Mouse (Mus musculus): ENCODE results near the gene Mettl1.

The Mettl1 gene

DNA sequence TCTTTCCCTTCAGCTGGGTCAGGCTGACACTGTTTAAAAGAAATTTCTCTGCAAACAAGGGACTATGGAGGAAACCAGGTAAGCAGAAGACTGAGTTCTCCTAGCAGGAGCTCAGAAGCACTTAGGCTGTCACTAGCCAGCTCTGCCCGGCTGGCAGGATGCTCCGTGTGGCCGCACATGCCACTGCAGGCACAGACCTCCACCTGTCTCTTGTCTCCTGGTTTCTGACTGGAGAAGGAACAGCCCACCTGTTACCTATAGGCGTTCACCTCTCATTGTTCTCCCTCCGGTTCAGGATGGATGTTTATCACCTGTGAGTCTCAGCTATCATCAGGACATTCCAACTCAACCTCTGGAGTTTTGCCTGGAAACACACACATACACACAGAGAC lies 42.7 kb downstream of the Mettl1 start:
- DNase-seq (ENCODE audit: low spot score in 2 of 2), result no peak

DNA sequence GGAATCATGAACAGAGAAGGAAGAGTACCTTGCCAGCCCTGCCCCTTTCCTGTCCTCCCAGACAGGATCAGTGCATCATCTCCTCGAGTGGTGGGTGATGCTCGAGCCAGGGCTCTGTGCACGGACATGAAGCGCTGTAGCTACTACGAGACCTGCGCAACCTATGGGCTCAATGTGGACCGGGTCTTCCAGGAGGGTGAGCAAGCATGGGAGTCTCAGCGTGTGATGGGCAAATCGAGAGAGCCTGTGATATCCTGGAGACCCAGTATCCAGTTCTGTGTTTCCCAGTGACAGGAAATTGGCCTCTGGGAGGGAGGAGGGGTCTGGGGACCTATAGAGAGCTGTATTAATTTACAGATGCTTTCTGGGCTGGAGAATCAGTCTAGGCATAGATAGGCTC lies 43.8 kb downstream of the Mettl1 start:
- DNase-seq (ENCODE audit: low spot score in 2 of 2), result no peak

DNA sequence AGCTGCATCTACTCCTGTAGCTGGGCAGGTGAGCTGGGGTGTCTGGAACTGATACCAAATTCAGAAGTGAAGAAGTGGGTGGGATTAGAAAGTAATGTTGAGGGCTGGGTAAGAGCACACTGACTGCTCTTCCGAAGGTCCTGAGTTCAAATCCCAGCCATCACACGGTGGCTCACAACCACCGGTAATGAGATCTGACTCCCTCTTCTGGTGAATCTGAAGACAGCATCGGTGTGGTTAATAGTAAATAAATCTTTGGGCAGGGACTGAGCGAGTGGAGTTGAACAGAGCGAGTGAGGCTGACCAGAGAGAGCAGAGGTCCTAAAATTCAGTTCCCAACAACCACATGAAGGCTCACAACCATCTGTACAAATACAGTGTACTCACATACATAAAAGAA lies 44.4 kb downstream of the Mettl1 start:
- DNase-seq (ENCODE audit: low spot score in 2 of 2), result no peak

DNA sequence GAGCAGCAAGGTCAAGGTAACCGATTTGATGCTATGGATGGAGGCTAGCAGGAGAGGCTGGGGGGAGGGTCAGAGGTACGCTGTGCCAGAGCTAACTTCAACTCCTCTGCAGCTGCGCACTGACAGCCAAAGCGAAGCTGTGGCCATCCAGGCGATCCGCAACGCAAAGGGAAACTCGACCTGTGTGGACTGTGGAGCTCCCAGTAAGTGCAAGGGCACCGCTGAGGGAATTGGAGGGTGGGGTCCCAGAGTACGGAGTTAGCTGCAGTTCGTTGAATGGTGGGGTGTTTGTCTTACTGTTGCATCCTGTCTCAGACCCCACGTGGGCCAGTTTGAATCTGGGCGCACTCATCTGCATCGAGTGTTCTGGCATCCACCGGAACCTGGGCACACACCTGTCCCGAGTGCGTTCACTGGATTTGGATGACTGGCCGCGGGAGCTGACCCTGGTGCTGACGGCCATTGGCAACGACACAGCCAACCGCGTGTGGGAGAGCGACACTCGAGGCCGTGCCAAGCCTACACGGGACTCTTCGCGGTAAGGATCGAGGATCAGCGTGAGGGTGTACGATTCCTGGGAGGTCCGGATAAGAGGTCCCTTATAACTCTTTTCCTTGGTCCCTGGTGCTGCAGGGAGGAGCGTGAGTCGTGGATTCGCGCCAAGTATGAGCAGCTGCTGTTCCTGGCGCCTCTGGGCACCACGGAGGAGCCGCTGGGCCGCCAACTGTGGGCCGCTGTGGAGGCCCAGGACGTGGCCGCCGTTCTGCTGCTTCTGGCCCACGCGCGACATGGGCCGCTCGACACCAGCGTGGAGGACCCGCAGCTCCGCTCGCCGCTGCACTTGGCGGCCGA lies 49.6 kb downstream of the Mettl1 start:
- DNase-seq (ENCODE audit: low spot score in 2 of 2), result peak; percentile 26 to 49

DNA sequence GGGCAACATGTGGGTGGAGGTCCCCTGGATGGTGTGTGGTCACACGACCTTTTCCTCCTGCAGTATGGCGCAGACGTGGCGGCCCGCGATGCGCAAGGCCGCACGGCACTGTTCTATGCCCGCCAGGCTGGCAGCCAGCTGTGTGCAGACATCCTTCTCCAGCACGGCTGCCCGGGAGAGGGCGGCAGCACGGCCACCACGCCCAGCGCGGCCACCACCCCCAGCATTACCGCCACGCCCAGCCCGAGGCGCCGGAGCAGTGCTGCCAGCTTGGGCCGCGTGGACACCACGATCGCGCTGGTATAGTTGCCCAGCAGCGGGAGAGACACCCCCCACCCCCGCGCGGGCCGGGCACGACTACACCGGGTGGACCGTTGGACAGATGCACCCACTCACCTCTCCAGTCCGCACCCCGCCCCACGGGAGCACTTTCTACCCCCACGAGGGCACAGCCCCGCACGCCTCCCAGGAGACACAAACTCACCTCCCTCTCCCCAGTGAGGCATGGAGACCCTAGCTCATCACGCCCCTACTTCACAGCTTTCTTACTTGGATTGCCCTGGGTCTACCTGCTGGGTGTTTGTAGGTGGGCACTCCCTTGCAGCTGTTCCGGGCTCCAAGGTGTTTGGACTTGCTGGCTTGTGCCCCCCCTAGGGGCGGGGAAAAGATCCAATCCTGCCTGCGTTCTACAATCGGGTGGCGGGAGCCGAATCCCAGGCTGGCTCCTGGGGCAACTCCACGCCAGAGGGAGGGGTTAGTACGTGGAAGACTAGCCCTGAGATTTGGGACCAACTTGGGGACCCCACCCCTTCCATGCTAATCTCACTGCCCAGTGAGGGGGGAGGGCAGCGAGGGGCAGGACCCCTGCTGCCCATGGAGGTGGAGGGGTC lies 50.5 kb downstream of the Mettl1 start:
- no peak for DNase-seq (ENCODE audit: low spot score in 2 of 2)

DNA sequence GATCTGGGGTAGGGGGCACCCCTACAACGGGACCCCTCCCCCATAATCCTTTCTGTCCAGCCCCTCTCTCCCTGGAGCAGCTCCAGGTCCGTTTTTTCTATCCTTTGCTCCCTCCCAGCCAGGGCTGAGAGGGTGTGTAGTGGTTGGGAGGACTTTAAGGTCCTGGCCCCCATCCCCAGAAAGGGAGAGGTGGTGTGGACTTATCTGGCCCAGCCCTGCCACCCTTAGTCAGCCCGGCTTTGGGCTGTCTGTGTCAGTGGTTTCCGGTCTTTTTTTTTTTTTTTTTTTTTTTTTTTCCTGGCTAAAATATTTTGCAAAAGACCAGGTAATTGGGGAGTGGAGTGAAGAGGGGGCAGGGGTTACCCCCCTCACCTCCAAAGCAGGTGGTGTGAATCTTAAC lies 51.5 kb downstream of the Mettl1 start:
- DNase-seq (ENCODE audit: low spot score in 2 of 2), result no peak

DNA sequence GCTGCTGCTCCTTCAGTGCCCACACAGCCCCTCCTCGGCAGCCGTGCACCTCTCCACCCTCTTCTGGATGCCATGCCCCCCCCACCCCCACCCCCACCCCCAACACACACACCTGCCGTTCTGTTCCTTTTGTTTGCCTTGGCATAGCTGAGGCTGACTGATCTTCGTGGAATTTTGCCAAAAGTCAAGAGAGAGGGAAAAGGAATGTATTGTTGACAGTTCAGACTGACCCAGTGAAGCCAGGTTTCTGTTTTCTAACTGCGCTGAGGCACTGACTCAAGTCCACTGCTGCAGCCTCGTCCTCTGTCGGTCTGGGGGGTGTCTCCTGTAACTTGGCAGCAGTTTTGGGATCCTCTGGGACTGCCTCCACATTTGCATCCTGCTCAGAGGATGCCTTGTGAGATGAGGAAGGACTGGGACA lies 53.2 kb downstream of the Mettl1 start:
- no peak for DNase-seq (ENCODE audit: low spot score in 2 of 2)
